Mouse (Mus musculus): ENCODE results near the gene Abca13. TPM values are rescaled to one million over a fixed set of nuclear protein-coding genes. Genes with fewer than 3 reads are reported as not detected.
"Not testable (repeated sequence)": the region's sequence is repeated elsewhere in the genome, so short reads cannot be mapped to it uniquely, and the experiment has no call there.

Abca13 gene
- total and polyA plus RNA-seq, 3 experiments, result under 0.01 to 0.03 (median 0.03) TPM

- no peak for TF ChIP-seq USF2 (conservative IDR thresholded peaks at IDR 0.05; ENCODE audit: low read depth, low read length)
- TF ChIP-seq SMC3 (IDR thresholded peaks at IDR 0.05; ENCODE audit: low read depth, low read length), result no peak
- no peak for TF ChIP-seq ZKSCAN1 (IDR thresholded peaks at IDR 0.05; ENCODE audit: borderline replicate concordance, low read depth, low read length)
- TF ChIP-seq BHLHE40 (IDR thresholded peaks at IDR 0.05; ENCODE audit: low read depth, low read length), result no peak
- TF ChIP-seq PAX5 (IDR thresholded peaks at IDR 0.05; ENCODE audit: low read length), result no peak
- no peak for TF ChIP-seq CHD1 (IDR thresholded peaks at IDR 0.05; ENCODE audit: low read depth, low read length)
- TF ChIP-seq MEF2A (IDR thresholded peaks at IDR 0.05; ENCODE audit: borderline replicate concordance, low read depth, low read length), result no peak
- TF ChIP-seq ETS1 (conservative IDR thresholded peaks at IDR 0.05; ENCODE audit: low read depth, low read length), result no peak
- no peak for TF ChIP-seq MAFK (IDR thresholded peaks at IDR 0.05; ENCODE audit: insufficient replicate concordance, low read length)
- no peak for TF ChIP-seq USF1 (IDR thresholded peaks at IDR 0.05; ENCODE audit: low read depth, low read length)
- TF ChIP-seq RAD21 (IDR thresholded peaks at IDR 0.05; ENCODE audit: low read depth, low read length), result no peak
- TF ChIP-seq POLR2AphosphoS2 (IDR thresholded peaks at IDR 0.05; ENCODE audit: low read depth, low read length), result no peak
- H3K27ac ChIP-seq (ENCODE audit: insufficient read depth, low read depth), result no peak overlapping the region
- dilution Hi-C loops (cut with MboI; ENCODE audit: extremely low pct_ligation_motif_present, extremely low pct_unique_long_range_greater_than_20kb, low sequenced_read_pairs), result no loop called here
- H3K4me2 ChIP-seq (ENCODE audit: insufficient read depth, low read depth, poor library complexity, severe bottlenecking), result no peak overlapping the region
- H3K79me2 ChIP-seq (replicated peaks; ENCODE audit: control insufficient read depth, extremely low read depth, insufficient read depth, poor library complexity, severe bottlenecking), result no peaks in the 10 kb centered on the region
- H3K4me3 ChIP-seq (replicated peaks in 1 of 3; ENCODE audit: low read depth in 2 of 3, low read length in 2 of 3, poor library complexity in 1 of 3), result no peak overlapping the region
- no peak overlapping the region for H3K9ac ChIP-seq (ENCODE audit: insufficient read depth, low read depth)
- H3K4me1 ChIP-seq (ENCODE audit: control insufficient read depth in 1 of 2, insufficient read depth in 2 of 2), result no peaks in the 10 kb centered on the region
- no peaks in the 10 kb centered on the region for H3K27me3 ChIP-seq (replicated peaks)
- H3K36me3 ChIP-seq (replicated peaks in 1 of 2; ENCODE audit: control insufficient read depth in 1 of 2, insufficient read depth in 1 of 2, low read length in 1 of 2), result no peaks in the 10 kb centered on the region
- DNase-seq (ENCODE audit: extremely low read depth), result no peak
- in situ Hi-C loops (cut with MboI; ENCODE audit: low pct_ligation_motif_present, low pct_unique_long_range_greater_than_20kb, low sequenced_read_pairs), result no loop called here
- H3K9me3 ChIP-seq (replicated peaks; ENCODE audit: low read length), result peaks cover 12% of the 10 kb centered on the region
These were observed 181.4 kb downstream of the Abca13 start for GRCm38 (mm10) chr11:9373160-9373559.

GRCm38 (mm10) chr11:9374426-9374825 is 182.7 kb downstream of the Abca13 start:
- in situ Hi-C loops (cut with MboI; ENCODE audit: low pct_ligation_motif_present, low pct_unique_long_range_greater_than_20kb, low sequenced_read_pairs); H3K4me1 ChIP-seq (ENCODE audit: control insufficient read depth in 1 of 2, insufficient read depth in 2 of 2); H3K4me3 ChIP-seq (replicated peaks in 1 of 3; ENCODE audit: low read depth in 2 of 3, low read length in 2 of 3, poor library complexity in 1 of 3); H3K4me2 ChIP-seq (ENCODE audit: insufficient read depth, low read depth, poor library complexity, severe bottlenecking); dilution Hi-C loops (cut with MboI; ENCODE audit: extremely low pct_ligation_motif_present, extremely low pct_unique_long_range_greater_than_20kb, low sequenced_read_pairs); H3K36me3 ChIP-seq (replicated peaks in 1 of 2; ENCODE audit: control insufficient read depth in 1 of 2, insufficient read depth in 1 of 2, low read length in 1 of 2); H3K27me3 ChIP-seq (replicated peaks); DNase-seq (ENCODE audit: extremely low read depth); H3K79me2 ChIP-seq (replicated peaks; ENCODE audit: control insufficient read depth, extremely low read depth, insufficient read depth, poor library complexity, severe bottlenecking); H3K27ac ChIP-seq (ENCODE audit: insufficient read depth, low read depth); H3K9ac ChIP-seq (ENCODE audit: insufficient read depth, low read depth): not testable (repeated sequence)
- H3K9me3 ChIP-seq (replicated peaks; ENCODE audit: low read length), result peaks cover 18% of the 10 kb centered on the region

GRCm38 (mm10) chr11:9388520-9388919 is 196.8 kb downstream of the Abca13 start:
- Histone ChIP-seq H3K4me1 (ENCODE audit: control insufficient read depth in 1 of 2, insufficient read depth in 2 of 2) (no peaks in the 10 kb centered on the region), H3K36me3 (replicated peaks in 1 of 2; ENCODE audit: control insufficient read depth in 1 of 2, insufficient read depth in 1 of 2, low read length in 1 of 2) (no peaks in the 10 kb centered on the region), H3K4me2 (ENCODE audit: insufficient read depth, low read depth, poor library complexity, severe bottlenecking) (no peak overlapping the region), H3K9ac (ENCODE audit: insufficient read depth, low read depth) (no peak overlapping the region), H3K9me3 (replicated peaks; ENCODE audit: low read length) (peaks cover 36% of the 10 kb centered on the region), H3K27me3 (replicated peaks) (no peaks in the 10 kb centered on the region), H3K27ac (ENCODE audit: insufficient read depth, low read depth) (no peak overlapping the region), H3K4me3 (replicated peaks in 1 of 3; ENCODE audit: low read depth in 2 of 3, low read length in 2 of 3, poor library complexity in 1 of 3) (no peak overlapping the region), H3K79me2 (replicated peaks; ENCODE audit: control insufficient read depth, extremely low read depth, insufficient read depth, poor library complexity, severe bottlenecking) (no peaks in the 10 kb centered on the region)
- dilution Hi-C loops (cut with MboI; ENCODE audit: extremely low pct_ligation_motif_present, extremely low pct_unique_long_range_greater_than_20kb, low sequenced_read_pairs), result no loop called here
- in situ Hi-C loops (cut with MboI; ENCODE audit: low pct_ligation_motif_present, low pct_unique_long_range_greater_than_20kb, low sequenced_read_pairs), result no loop called here
- DNase-seq (ENCODE audit: extremely low read depth), result no peak
- TF ChIP-seq JUN (IDR thresholded peaks at IDR 0.05; ENCODE audit: insufficient read depth, low read depth, low read length) (no peak), UBTF (IDR thresholded peaks at IDR 0.05; ENCODE audit: low read depth, low read length) (no peak), ZKSCAN1 (IDR thresholded peaks at IDR 0.05; ENCODE audit: borderline replicate concordance, low read depth, low read length) (no peak), RAD21 (IDR thresholded peaks at IDR 0.05; ENCODE audit: low read depth, low read length) (no peak), ELF1 (IDR thresholded peaks at IDR 0.05; ENCODE audit: low read depth, low read length) (no peak), EP300 (IDR thresholded peaks at IDR 0.05; ENCODE audit: low read length) (no peak), CTCF (conservative IDR thresholded peaks at IDR 0.05 in 1 of 2, IDR thresholded peaks at IDR 0.05 in 1 of 2; ENCODE audit: low read depth in 2 of 2, low read length in 2 of 2) (no peak), SMC3 (IDR thresholded peaks at IDR 0.05; ENCODE audit: low read depth, low read length) (no peak), GABPA (IDR thresholded peaks at IDR 0.05; ENCODE audit: insufficient replicate concordance, low read depth, low read length) (no peak), POLR2A (IDR thresholded peaks at IDR 0.05; ENCODE audit: low read depth, low read length) (no peak), USF1 (IDR thresholded peaks at IDR 0.05; ENCODE audit: low read depth, low read length) (no peak), TCF12 (IDR thresholded peaks at IDR 0.05; ENCODE audit: low read depth, low read length) (no peak), CHD2 (IDR thresholded peaks at IDR 0.05; ENCODE audit: low read length) (no peak), NRF1 (IDR thresholded peaks at IDR 0.05; ENCODE audit: low read depth, low read length) (no peak), MAFK (IDR thresholded peaks at IDR 0.05; ENCODE audit: insufficient replicate concordance, low read length) (no peak), TBP (conservative IDR thresholded peaks at IDR 0.05; ENCODE audit: low read depth, low read length) (no peak), JUND (conservative IDR thresholded peaks at IDR 0.05; ENCODE audit: low read depth, low read length) (no peak)

Measured in CH12.LX (cell line).